Mouse (Mus musculus) mesoderm, embryonic 11.5 days (tissue): ENCODE data around the gene Lrwd1.
"Not testable (repeated sequence)": the region's sequence is repeated elsewhere in the genome, so short reads cannot be mapped to it uniquely, and the experiment has no call there.

ENCODE experiments used
- DNase-seq: peaks from one replicate; pipeline ENCODE4 v3.0.0-alpha.2; 2012; ENCODE audit warnings: low read depth, low spot score

Gene Lrwd1

DNA sequence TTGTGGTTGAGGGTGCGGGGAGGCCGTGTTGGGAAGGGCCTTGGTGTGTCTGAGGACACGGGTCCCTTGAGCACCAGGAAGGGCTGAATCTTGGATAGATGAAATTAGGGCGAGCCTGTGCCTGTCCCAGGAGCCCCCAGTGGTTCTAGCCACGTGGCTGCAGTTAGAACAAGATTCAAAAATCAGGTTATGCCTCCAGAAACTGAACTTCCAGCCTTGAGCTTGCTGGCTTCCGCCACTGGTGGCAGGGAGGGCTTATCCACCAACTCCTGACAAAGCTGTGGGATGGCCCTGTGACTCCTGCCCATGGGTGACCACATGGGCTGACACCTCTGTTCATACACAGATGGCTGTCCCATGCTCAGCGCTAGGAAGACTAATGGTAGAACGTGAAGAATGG is 11.8 kb upstream of the Lrwd1 start:
- DNase-seq = no peak

DNA sequence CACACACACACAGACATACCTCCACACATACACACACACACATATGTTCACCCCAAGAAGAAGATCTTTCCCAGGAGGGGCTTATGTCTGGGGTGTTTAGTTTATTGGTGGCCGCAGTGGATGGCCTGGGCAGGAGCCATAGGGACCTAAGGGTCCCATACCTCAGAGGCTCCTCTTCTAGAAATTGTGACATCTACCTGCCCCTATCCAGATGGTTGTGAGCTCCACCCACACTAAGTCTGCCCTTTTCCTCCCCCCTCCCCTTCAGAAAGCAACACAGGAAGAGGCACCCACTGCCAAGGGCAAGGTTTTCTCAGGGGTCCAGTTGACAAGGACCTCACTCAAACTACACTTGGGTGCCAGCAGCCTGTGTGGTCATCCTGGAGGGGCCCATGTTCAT is 11.1 kb upstream of the Lrwd1 start:
- no peak for DNase-seq

- DNase-seq = no peak
Measured at GRCm38 (mm10) chr5:136144606-136145430, 8.9 kb upstream of the Lrwd1 start.

DNA sequence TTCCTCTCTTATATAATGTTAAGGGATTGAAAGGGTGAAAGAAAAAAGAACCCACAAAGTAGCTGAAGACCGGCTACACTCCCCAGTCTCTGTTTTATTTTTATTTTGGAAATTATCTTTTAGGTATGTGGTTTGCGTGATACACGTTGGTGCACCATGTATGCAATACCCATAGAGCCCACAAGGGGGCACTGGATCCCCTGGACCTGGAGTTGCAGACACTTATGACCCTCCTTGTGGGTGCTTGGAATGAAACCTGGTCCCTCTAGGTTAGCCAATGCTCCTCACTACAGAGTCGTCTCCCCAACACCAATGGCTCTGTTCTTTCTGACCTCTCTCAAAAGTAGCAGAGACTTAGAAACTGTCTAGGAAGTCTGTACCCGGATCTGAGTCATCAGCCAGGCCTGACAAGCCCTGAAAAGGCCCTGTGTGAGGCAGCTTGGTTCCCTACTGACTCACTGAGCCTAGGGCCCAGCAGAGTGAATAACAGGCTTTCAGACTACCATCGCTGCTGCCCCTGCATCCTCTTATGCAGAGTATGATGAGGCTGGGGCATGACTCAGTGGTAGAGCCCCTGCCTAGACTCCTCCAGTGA is 7.4 kb upstream of the Lrwd1 start:
- DNase-seq = no peak

- DNase-seq = no peak
Measured at GRCm38 (mm10) chr5:136142746-136143145, 6.9 kb upstream of the Lrwd1 start.

DNA sequence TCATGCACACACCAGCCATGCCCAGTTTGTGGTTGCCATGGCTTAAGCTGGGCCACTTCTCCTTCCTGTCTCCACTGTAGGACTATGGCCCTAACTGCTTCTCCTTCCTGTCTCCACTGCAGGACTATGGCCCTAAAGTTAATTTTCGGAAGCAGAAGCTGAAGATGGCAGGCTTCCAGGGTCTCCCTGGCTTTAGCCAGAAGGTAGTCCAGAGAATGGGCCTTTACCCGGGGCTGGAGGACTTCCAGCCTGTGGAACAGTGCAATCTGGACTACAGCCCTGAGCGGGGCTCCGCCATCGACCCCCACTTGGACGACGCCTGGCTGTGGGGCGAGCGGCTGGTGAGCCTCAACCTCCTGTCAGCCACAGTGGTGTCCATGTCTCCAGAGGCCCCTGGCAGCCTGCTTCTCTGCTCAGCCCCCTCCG is 4.2 kb upstream of the Lrwd1 start:
- no peak for DNase-seq

DNA sequence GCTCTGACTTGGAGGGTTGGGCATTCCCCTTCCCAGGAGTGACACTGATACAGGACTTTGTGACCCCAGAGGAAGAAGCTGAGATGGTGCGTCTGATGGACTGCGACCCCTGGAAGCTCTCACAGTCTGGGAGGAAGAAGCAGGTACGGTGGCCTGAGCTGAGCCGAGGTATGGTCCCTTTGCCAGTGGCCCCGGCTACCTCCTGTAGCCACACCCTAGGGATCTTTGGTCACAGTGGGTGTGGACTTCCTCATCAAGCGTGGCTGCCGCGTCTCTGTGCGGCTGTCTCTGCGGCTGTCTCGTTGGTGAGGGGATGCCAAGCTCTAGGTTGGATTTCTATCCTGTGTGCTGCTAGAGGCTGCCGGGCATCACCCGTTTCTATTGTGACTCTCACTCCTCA is 3.5 kb upstream of the Lrwd1 start:
- no peak for DNase-seq

GRCm38 (mm10) chr5:136137658-136138274 is 1.9 kb upstream of the Lrwd1 start:
- DNase-seq = peak; percentile 69

GRCm38 (mm10) chr5:136136292-136136990 is 567 bp upstream of the Lrwd1 start:
- DNase-seq = no peak

- no peak for DNase-seq
Measured at GRCm38 (mm10) chr5:136122165-136122564, 13.7 kb downstream of the Lrwd1 start.

DNA sequence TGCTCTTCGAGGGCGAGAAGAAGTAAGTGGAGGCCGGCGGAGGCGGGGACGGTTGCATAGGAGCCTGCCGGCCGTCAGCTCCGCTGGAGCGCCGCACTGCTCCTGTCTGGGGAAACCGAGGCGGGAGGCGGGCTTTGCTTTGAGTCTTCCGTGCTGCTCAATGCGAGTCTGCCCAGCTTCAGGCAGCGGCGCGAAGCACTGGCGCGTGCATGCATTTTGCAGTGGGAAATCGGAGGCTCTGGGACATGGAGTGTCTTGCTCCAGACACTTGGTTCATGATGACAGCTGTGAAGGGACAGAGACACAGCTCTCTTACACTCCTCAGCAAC is 19.1 kb downstream of the Lrwd1 start:
- no peak for DNase-seq

GRCm38 (mm10) chr5:136115891-136116783 is 19.7 kb downstream of the Lrwd1 start, which contains the start of gene Polr2j:
Polr2j (plus strand) TSS chr5:136116631.
- DNase-seq = peak; percentile 97

GRCm38 (mm10) chr5:136113546-136113945 is 22.3 kb downstream of the Lrwd1 start:
- not testable (repeated sequence) for DNase-seq

GRCm38 (mm10) chr5:136109042-136109441 is 26.8 kb downstream of the Lrwd1 start:
- DNase-seq = no peak

DNA sequence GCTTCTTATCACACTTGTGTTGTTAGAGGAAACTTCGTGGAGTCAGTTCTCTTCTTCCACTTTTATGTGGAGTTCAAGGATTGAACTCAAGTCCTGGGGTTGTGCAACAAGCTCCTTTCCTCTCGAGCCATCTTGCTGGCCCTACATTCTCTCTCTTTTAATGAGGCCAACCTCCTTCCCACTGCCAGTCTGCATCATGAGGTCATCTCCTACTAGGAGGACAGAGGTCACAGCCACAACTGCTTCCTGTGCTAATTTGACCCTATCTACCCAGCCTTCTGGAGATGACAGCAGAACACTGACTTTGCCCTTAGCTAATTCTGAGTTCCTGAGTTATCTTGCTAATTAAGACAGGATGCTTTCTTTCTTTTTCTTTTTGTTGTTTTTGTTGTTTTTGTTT is 27.4 kb downstream of the Lrwd1 start:
- no peak for DNase-seq

DNA sequence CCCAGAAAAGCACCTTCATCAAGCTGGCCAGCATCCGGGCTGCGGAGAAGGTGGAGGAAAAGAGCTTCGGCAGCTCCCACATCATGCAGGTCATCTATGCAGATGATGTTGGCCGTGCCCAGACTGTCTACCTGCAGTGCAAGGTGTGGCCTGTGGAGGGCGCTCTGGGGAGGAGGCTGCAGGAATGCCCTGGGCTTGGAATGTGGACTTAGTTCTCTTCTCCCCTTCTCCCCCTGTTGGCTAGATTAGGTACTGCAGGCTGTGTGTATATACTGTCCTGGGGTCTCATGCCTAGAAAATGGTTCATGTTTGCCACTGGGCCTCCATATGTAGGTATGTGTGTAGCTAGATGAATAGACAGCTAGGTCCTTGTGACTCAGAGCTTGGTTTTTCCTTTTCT is 31.4 kb downstream of the Lrwd1 start:
- peak; percentile 69 for DNase-seq

- peak; percentile 89 for DNase-seq
Measured at GRCm38 (mm10) chr5:136102099-136102820, 33.6 kb downstream of the Lrwd1 start.

- DNase-seq = no peak
Measured at GRCm38 (mm10) chr5:136098536-136098935, 37.3 kb downstream of the Lrwd1 start.

GRCm38 (mm10) chr5:136095089-136095488 is 40.8 kb downstream of the Lrwd1 start:
- DNase-seq = no peak

DNA sequence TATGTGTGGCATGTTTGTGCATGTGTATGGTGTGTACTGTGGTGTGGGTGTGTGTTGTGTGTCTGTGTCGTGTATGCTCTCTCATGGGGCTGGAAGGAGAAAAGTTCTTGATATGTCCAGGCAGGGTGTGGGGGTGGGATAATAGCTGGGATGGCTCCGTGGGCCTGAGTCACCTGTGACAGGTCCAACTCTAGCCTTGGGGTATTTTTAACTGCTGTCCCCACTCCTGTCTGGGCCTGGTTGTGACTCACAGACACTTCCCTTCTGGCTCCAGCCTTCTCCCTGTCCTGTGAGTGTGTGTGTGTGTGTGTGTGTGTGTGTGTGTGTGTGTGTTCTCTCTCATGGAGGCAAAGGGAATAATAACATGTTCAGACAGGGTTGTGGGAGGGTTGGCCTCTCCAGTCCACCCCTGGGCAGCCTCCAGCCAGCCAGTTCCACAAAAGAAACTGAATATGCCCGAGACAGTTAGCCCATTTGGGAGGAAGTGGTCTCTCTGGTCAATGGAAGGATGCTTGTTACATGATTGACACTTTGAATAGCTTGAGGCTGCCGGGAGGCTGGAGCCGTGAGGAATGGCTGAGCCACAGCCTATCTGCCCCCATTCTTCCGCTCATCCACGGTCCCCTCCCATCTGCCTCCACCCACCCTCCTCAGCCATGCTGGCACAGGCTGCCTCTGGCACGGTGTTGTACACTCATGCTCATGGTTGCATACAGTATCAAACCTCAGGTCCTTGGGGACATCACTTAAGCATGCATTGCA is 41.4 kb downstream of the Lrwd1 start:
- DNase-seq = no peak
